Mouse (Mus musculus) stomach, embryonic 15.5 days (tissue): ENCODE data around the gene Ldb2. TPM values are rescaled to one million over a fixed set of nuclear protein-coding genes. Genes with fewer than 3 reads are reported as not detected.

ENCODE experiments used
- ATAC-seq: fragments of 200-750 bp; cut with Nextera tagmentation; 2 replicates; pipeline ENCODE4 v1.8.0; 2017; ENCODE audit warnings: low read depth, moderate number of reproducible peaks, moderate TSS enrichment; ENCODE audit not compliant: insufficient read depth, low FRiP score
- H3K27ac ChIP-seq: fragments of 300-500 bp; sonication (generic); 2 replicates; pipeline ENCODE4 v1.5.1; 2015; ENCODE audit warnings: mild to moderate bottlenecking, inconsistent platforms
- H3K27me3 ChIP-seq: fragments of 300-500 bp; sonication (generic); replicated peaks from 2 replicates; pipeline ENCODE4 v1.6.1; 2015; ENCODE audit warnings: inconsistent platforms
- H3K36me3 ChIP-seq: fragments of 300-500 bp; sonication (generic); 2 replicates; pipeline ENCODE4 v1.6.1; 2015; ENCODE audit warnings: inconsistent platforms
- H3K4me1 ChIP-seq: fragments of 300-500 bp; sonication (generic); 2 replicates; pipeline ENCODE4 v1.6.1; 2015; ENCODE audit warnings: inconsistent platforms
- H3K4me2 ChIP-seq: fragments of 300-500 bp; sonication (generic); 2 replicates; pipeline ENCODE4 v1.6.1; 2015; ENCODE audit warnings: mild to moderate bottlenecking, inconsistent platforms
- H3K4me3 ChIP-seq: fragments of 300-500 bp; sonication (generic); replicated peaks from 2 replicates; pipeline ENCODE4 v1.5.1; 2015; ENCODE audit warnings: inconsistent platforms
- H3K9ac ChIP-seq: fragments of 300-500 bp; sonication (generic); 2 replicates; pipeline ENCODE4 v1.6.1; 2015; ENCODE audit warnings: inconsistent platforms
- H3K9me3 ChIP-seq: fragments of 300-500 bp; sonication (generic); 2 replicates; pipeline ENCODE4 v1.6.1; 2016; ENCODE audit warnings: inconsistent platforms
- WGBS: fragments of 180-500 bp; shearing (Covaris S2); methylation state at CpG from one replicate; pipeline ENCODE4 v1.1.7; 2015; 5-methylcytosine and 5-hydroxymethylcytosine counted together
- polyA plus RNA-seq: library from polyadenylated mRNA; unstranded; fragments of >200 nt; fragmentation: Nextera tagmentation; extraction: Ambion mirVana; gene quantifications from 2 replicates; pipeline ENCODE4 v1.2.1, GENCODE M21; 2015

Ldb2 gene
- polyA plus RNA-seq, 1 experiment from 2014 or later, result 41.4 TPM

- ATAC-seq, result no peak
- WGBS, result 71% methylated on average over 6 of the region's 6 CpGs
- Histone ChIP-seq H3K27ac (no peak overlapping the region), H3K9me3 (no peaks in the 10 kb centered on the region), H3K4me2 (no peak overlapping the region), H3K27me3 (no peaks in the 10 kb centered on the region), H3K4me3 (no peak overlapping the region), H3K9ac (no peak overlapping the region), H3K4me1 (no peaks in the 10 kb centered on the region), H3K36me3 (no peaks in the 10 kb centered on the region)
These were observed 163.9 kb downstream of the Ldb2 start for GRCm38 (mm10) chr5:44635546-44635945.

GRCm38 (mm10) chr5:44629034-44629625 lies 170.3 kb downstream of the Ldb2 start:
- H3K27me3 ChIP-seq, result no peaks in the 10 kb centered on the region
- no peaks in the 10 kb centered on the region for H3K36me3 ChIP-seq
- no peak overlapping the region for H3K9ac ChIP-seq
- H3K27ac ChIP-seq, result no peak overlapping the region
- no peaks in the 10 kb centered on the region for H3K9me3 ChIP-seq
- no peak overlapping the region for H3K4me2 ChIP-seq
- H3K4me3 ChIP-seq, result no peak overlapping the region
- ATAC-seq, result no peak
- H3K4me1 ChIP-seq, result no peaks in the 10 kb centered on the region
- WGBS, result 73% methylated on average over 3 of the region's 3 CpGs

- no peaks in the 10 kb centered on the region for H3K27me3 ChIP-seq
- H3K9ac ChIP-seq, result no peak overlapping the region
- no peak overlapping the region for H3K4me3 ChIP-seq
- H3K9me3 ChIP-seq, result no peaks in the 10 kb centered on the region
- H3K36me3 ChIP-seq, result no peaks in the 10 kb centered on the region
- WGBS, result 86% methylated on average over 5 of the region's 5 CpGs
- H3K4me1 ChIP-seq, result no peaks in the 10 kb centered on the region
- ATAC-seq, result no peak
- H3K27ac ChIP-seq, result no peak overlapping the region
- no peak overlapping the region for H3K4me2 ChIP-seq
These were observed 172.0 kb downstream of the Ldb2 start for GRCm38 (mm10) chr5:44627487-44627886.

- no peaks in the 10 kb centered on the region for H3K9me3 ChIP-seq
- H3K9ac ChIP-seq, result no peak overlapping the region
- WGBS, result 85% methylated on average over 2 of the region's 2 CpGs
- H3K27ac ChIP-seq, result no peak overlapping the region
- no peak overlapping the region for H3K4me2 ChIP-seq
- no peaks in the 10 kb centered on the region for H3K36me3 ChIP-seq
- no peak overlapping the region for H3K4me3 ChIP-seq
- no peak for ATAC-seq
- H3K4me1 ChIP-seq, result no peaks in the 10 kb centered on the region
- H3K27me3 ChIP-seq, result no peaks in the 10 kb centered on the region
These were observed 172.6 kb downstream of the Ldb2 start for GRCm38 (mm10) chr5:44626885-44627284.

GRCm38 (mm10) chr5:44626114-44626513 lies 173.4 kb downstream of the Ldb2 start:
- no peak overlapping the region for H3K27ac ChIP-seq
- H3K4me3 ChIP-seq, result no peak overlapping the region
- no peak for ATAC-seq
- H3K9me3 ChIP-seq, result no peaks in the 10 kb centered on the region
- no peaks in the 10 kb centered on the region for H3K27me3 ChIP-seq
- no peak overlapping the region for H3K4me2 ChIP-seq
- no peak overlapping the region for H3K9ac ChIP-seq
- H3K36me3 ChIP-seq, result no peaks in the 10 kb centered on the region
- H3K4me1 ChIP-seq, result no peaks in the 10 kb centered on the region
- 64% methylated on average over 2 of the region's 2 CpGs for WGBS

DNA sequence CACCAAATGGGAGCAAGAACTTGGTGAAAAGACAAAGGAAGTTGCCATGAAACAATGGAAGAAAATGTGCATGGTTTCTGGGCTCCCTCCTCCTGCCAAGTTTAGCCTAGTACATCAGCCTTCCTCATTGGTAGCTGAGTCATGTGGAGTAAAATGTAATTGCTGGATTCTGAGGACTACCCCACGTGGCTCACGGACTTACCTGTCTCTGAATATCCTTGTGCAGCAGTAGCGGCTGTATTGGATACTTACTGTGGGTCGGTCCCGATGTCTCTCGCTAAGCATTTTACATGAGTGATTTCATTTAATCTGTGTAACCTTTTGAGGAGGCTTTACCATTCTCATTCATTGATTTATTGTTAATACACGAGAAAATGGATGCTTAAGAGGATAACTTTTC lies 183.8 kb downstream of the Ldb2 start:
- H3K9ac ChIP-seq, result no peak overlapping the region
- ATAC-seq, result no peak
- H3K4me3 ChIP-seq, result no peak overlapping the region
- H3K36me3 ChIP-seq, result no peaks in the 10 kb centered on the region
- H3K4me2 ChIP-seq, result no peak overlapping the region
- WGBS, result 86% methylated on average over 7 of the region's 7 CpGs
- H3K4me1 ChIP-seq, result no peaks in the 10 kb centered on the region
- H3K9me3 ChIP-seq, result no peaks in the 10 kb centered on the region
- no peak overlapping the region for H3K27ac ChIP-seq
- no peaks in the 10 kb centered on the region for H3K27me3 ChIP-seq

GRCm38 (mm10) chr5:44608901-44609300 lies 190.6 kb downstream of the Ldb2 start:
- Histone ChIP-seq H3K27ac (no peak overlapping the region), H3K4me3 (no peak overlapping the region), H3K4me1 (0 out of 2 replicates have a peak, but pooled peaks cover 2% of the 10 kb centered on the region), H3K9me3 (no peaks in the 10 kb centered on the region), H3K36me3 (no peaks in the 10 kb centered on the region), H3K9ac (no peak overlapping the region), H3K27me3 (no peaks in the 10 kb centered on the region), H3K4me2 (no peak overlapping the region)
- 65% methylated on average over 2 of the region's 2 CpGs for WGBS
- no peak for ATAC-seq

DNA sequence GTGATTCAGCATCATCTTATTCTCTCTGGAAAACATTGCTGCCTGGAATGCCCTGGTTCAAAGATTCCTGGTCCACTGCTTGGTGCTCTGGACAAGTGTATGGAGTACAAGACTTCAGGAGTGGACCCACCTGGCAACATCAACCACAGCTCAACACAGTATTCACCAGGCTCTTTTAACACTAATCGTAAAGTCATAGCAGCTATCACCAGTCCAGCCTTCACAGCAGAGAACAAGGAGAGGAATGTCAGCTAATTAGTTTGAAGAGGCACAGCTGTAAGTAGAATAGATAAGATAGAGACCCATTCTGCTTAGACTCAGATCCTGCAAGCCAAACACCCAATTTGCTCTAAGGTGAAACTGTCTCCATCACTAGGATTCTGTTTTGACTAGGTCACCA lies 198.1 kb downstream of the Ldb2 start:
- H3K4me2 ChIP-seq, result no peak overlapping the region
- H3K27me3 ChIP-seq, result no peaks in the 10 kb centered on the region
- no peaks in the 10 kb centered on the region for H3K36me3 ChIP-seq
- H3K9me3 ChIP-seq, result no peaks in the 10 kb centered on the region
- ATAC-seq, result no peak
- 53% methylated on average over 1 of the region's 1 CpGs for WGBS
- H3K27ac ChIP-seq, result no peak overlapping the region
- no peaks in the 10 kb centered on the region for H3K4me1 ChIP-seq
- H3K4me3 ChIP-seq, result no peak overlapping the region
- no peak overlapping the region for H3K9ac ChIP-seq

GRCm38 (mm10) chr5:44593522-44594218 lies 205.8 kb downstream of the Ldb2 start:
- Histone ChIP-seq H3K27ac (peak overlapping the region; percentile 82), H3K9me3 (no peaks in the 10 kb centered on the region), H3K4me2 (no peak overlapping the region), H3K4me1 (peaks cover 9% of the 10 kb centered on the region), H3K27me3 (no peaks in the 10 kb centered on the region), H3K9ac (no peak overlapping the region), H3K4me3 (no peak overlapping the region), H3K36me3 (no peaks in the 10 kb centered on the region)
- WGBS, result 42% methylated on average over 15 of the region's 15 CpGs
- no peak for ATAC-seq

DNA sequence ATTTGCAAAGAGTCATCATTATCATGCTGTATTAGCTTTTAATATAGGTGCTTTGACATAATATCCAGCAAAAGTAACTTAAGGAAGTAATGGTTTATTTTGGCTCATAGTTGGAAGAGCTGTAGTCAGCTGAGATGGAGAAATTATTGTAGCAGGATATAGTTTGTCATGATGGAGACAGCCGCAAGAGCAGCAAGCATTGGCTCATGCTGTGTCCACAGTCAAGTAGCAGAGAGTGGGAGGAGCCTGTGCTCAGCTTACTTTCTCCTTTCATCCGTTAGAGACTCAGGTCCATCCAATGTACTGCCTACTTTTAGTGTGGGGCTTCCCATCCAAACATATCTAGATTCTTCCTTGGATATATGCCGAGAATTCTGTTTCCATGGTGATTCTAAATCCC lies 208.7 kb downstream of the Ldb2 start:
- no peak for ATAC-seq
- H3K9me3 ChIP-seq, result no peaks in the 10 kb centered on the region
- H3K4me2 ChIP-seq, result no peak overlapping the region

GRCm38 (mm10) chr5:44589318-44589717 lies 210.2 kb downstream of the Ldb2 start:
- H3K4me1 ChIP-seq, result peaks cover 13% of the 10 kb centered on the region
- no peak overlapping the region for H3K4me3 ChIP-seq
- H3K9me3 ChIP-seq, result no peaks in the 10 kb centered on the region
- no peak overlapping the region for H3K27ac ChIP-seq
- ATAC-seq, result no peak
- H3K36me3 ChIP-seq, result no peaks in the 10 kb centered on the region
- 18% methylated on average over 1 of the region's 1 CpGs for WGBS
- no peak overlapping the region for H3K9ac ChIP-seq
- H3K4me2 ChIP-seq, result no peak overlapping the region
- no peaks in the 10 kb centered on the region for H3K27me3 ChIP-seq

More for the DNA sequence above, 208.7 kb downstream of the Ldb2 start:
- H3K27me3 ChIP-seq, result no peaks in the 10 kb centered on the region
- peaks cover 13% of the 10 kb centered on the region for H3K4me1 ChIP-seq
- H3K36me3 ChIP-seq, result no peaks in the 10 kb centered on the region
- 75% methylated on average over 3 of the region's 3 CpGs for WGBS
- H3K27ac ChIP-seq, result no peak overlapping the region
- H3K9ac ChIP-seq, result no peak overlapping the region
- H3K4me3 ChIP-seq, result no peak overlapping the region

DNA sequence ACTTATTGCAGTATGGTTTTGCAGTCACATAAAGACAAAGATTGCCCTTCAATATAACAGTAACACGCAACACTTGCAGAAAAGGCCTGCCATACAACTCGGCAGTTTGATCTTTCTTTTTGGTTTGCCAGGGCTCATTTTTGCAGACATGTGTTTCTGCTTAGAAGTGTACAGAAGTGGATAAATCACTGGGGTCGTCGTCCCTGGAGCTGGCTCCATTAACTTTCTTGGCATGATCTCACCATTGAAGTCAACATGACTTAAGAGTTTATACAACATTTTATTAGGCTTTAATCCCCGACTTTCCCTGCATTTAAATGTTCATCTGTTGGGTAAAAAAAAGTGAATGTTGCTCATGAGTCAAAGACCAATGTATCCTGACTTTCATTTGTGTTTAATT lies 212.9 kb downstream of the Ldb2 start:
- H3K36me3 ChIP-seq, result no peaks in the 10 kb centered on the region
- WGBS, result 41% methylated on average over 5 of the region's 5 CpGs
- no peak overlapping the region for H3K4me3 ChIP-seq
- H3K9ac ChIP-seq, result no peak overlapping the region
- H3K27me3 ChIP-seq, result no peaks in the 10 kb centered on the region
- H3K4me1 ChIP-seq, result peaks cover 8% of the 10 kb centered on the region; the same call in 1 of the 2 replicates
- H3K27ac ChIP-seq, result peak overlapping the region; percentile 57; the same call in 1 of the 2 replicates
- no peaks in the 10 kb centered on the region for H3K9me3 ChIP-seq
- no peak for ATAC-seq
- H3K4me2 ChIP-seq, result no peak overlapping the region
